Mouse (Mus musculus) embryo, embryonic 10 days (tissue): Measurements from ENCODE around the gene Acy3.
"Not testable (repeated sequence)": the region's sequence is repeated elsewhere in the genome, so short reads cannot be mapped to it uniquely, and the experiment has no call there.

Experiments used
- DNase-seq: peaks from one replicate; pipeline ENCODE4 v3.0.0-alpha.2; 2015; ENCODE audit warnings: low spot score

Acy3 gene

GRCm38 (mm10) chr19:3974608-3975007 is 11.8 kb upstream of the Acy3 start:
- not testable (repeated sequence) for DNase-seq

- DNase-seq = no peak
Measured at GRCm38 (mm10) chr19:3975866-3976265, 10.5 kb upstream of the Acy3 start.

GRCm38 (mm10) chr19:3980309-3980708 is 6.1 kb upstream of the Acy3 start:
- peak; percentile 91 for DNase-seq

GRCm38 (mm10) chr19:3980917-3981316 is 5.5 kb upstream of the Acy3 start:
- no peak for DNase-seq

GRCm38 (mm10) chr19:3983527-3984200 is 2.7 kb upstream of the Acy3 start:
- peak; percentile 34 for DNase-seq

GRCm38 (mm10) chr19:3985261-3985681 is 1.1 kb upstream of the Acy3 start:
- DNase-seq = peak; percentile 66

GRCm38 (mm10) chr19:3988066-3988465 is 1.7 kb downstream of the Acy3 start:
- no peak for DNase-seq

- no peak for DNase-seq
Measured at GRCm38 (mm10) chr19:3988750-3989149, 2.4 kb downstream of the Acy3 start.

- peak; percentile 35 for DNase-seq
Measured at GRCm38 (mm10) chr19:3990804-3991203, 4.4 kb downstream of the Acy3 start.

- no peak for DNase-seq
Measured at GRCm38 (mm10) chr19:3991562-3991961, 5.2 kb downstream of the Acy3 start.

GRCm38 (mm10) chr19:3991966-3992365 is 5.6 kb downstream of the Acy3 start:
- DNase-seq = no peak

GRCm38 (mm10) chr19:3992416-3992815 is 6.0 kb downstream of the Acy3 start, which contains the start of gene Tbx10:
Tbx10 (plus strand) TSS chr19:3992752.
- no peak for DNase-seq

- no peak for DNase-seq
Measured at GRCm38 (mm10) chr19:3994932-3995331, 8.6 kb downstream of the Acy3 start.

GRCm38 (mm10) chr19:3995505-3995904 is 9.1 kb downstream of the Acy3 start:
- DNase-seq = no peak

- no peak for DNase-seq
Measured at GRCm38 (mm10) chr19:3996106-3996505, 9.7 kb downstream of the Acy3 start.

- DNase-seq = no peak
Measured at GRCm38 (mm10) chr19:3996747-3997146, 10.4 kb downstream of the Acy3 start.

GRCm38 (mm10) chr19:3997231-3997630 is 10.9 kb downstream of the Acy3 start:
- DNase-seq = no peak

GRCm38 (mm10) chr19:3998335-3998734 is 12.0 kb downstream of the Acy3 start:
- DNase-seq = no peak

- no peak for DNase-seq
Measured at GRCm38 (mm10) chr19:3999121-3999730, 12.9 kb downstream of the Acy3 start.

GRCm38 (mm10) chr19:4000119-4000900 is 13.9 kb downstream of the Acy3 start, which contains the start of the genes Nudt8 and Gm49405:
Nudt8 (plus strand) TSS chr19:4000580.
Gm49405 (plus strand) TSS chr19:4000626.
- peak; percentile 98 for DNase-seq

GRCm38 (mm10) chr19:4000949-4001525 is 14.7 kb downstream of the Acy3 start:
- no peak for DNase-seq

GRCm38 (mm10) chr19:4001752-4002151 is 15.4 kb downstream of the Acy3 start:
- no peak for DNase-seq
